Mouse (Mus musculus): ENCODE results near the gene Spo11. TPM values are rescaled to one million over a fixed set of nuclear protein-coding genes. Genes with fewer than 3 reads are reported as not detected.
A peak's percentile ranks its signal among the peaks of the same experiment; 100 is the strongest.

The Spo11 gene
- polyA plus RNA-seq, 1 experiment from 2014 or later, result 0.07 TPM

GRCm38 (mm10) chr2:173011440-173011839 is 33.9 kb downstream of the Spo11 start:
- peaks cover 87% of the 10 kb centered on the region for H3K36me3 ChIP-seq (replicated peaks; ENCODE audit: insufficient read depth, low read length)
- H3K4me2 ChIP-seq (ENCODE audit: low read depth, low read length), result no peak overlapping the region
- no peaks in the 10 kb centered on the region for H3K9me3 ChIP-seq (ENCODE audit: low read length)
- H3K9ac ChIP-seq (replicated peaks), result no peak overlapping the region
- H3K27me3 ChIP-seq (ENCODE audit: insufficient read depth, low read length), result no peaks in the 10 kb centered on the region
- no peak for ATAC-seq
- TF ChIP-seq CTCF (IDR thresholded peaks at IDR 0.05; ENCODE audit: low read depth), result no peak
- TF ChIP-seq EP300 (IDR thresholded peaks at IDR 0.05; ENCODE audit: low read depth), result no peak
- H3K4me1 ChIP-seq (ENCODE audit: insufficient read depth), result no peaks in the 10 kb centered on the region
- WGBS (ENCODE audit: insufficient replicate concordance), result 93% methylated on average over 8 of the region's 8 CpGs
- H3K4me3 ChIP-seq (ENCODE audit: low read depth, low read length), result no peak overlapping the region
- no peak for DNase-seq
- no peak overlapping the region for H3K27ac ChIP-seq (ENCODE audit: low read depth)

- ATAC-seq (no peak), DNase-seq (no peak)
- Histone ChIP-seq H3K27ac (ENCODE audit: low read depth) (no peak overlapping the region), H3K27me3 (ENCODE audit: insufficient read depth, low read length) (no peaks in the 10 kb centered on the region), H3K4me3 (ENCODE audit: low read depth, low read length) (no peak overlapping the region), H3K9ac (replicated peaks) (no peak overlapping the region), H3K4me2 (ENCODE audit: low read depth, low read length) (no peak overlapping the region), H3K9me3 (ENCODE audit: low read length) (no peaks in the 10 kb centered on the region), H3K4me1 (ENCODE audit: insufficient read depth) (peaks cover 26% of the 10 kb centered on the region), H3K36me3 (replicated peaks; ENCODE audit: insufficient read depth, low read length) (peaks cover 53% of the 10 kb centered on the region)
- WGBS (ENCODE audit: insufficient replicate concordance), result 64% methylated on average over 7 of the region's 7 CpGs
- TF ChIP-seq EP300 (IDR thresholded peaks at IDR 0.05; ENCODE audit: low read depth) (no peak), CTCF (IDR thresholded peaks at IDR 0.05; ENCODE audit: low read depth) (no peak)
Observed at GRCm38 (mm10) chr2:173014741-173015287, 37.3 kb downstream of the Spo11 start.

GRCm38 (mm10) chr2:173017940-173018339 is 40.4 kb downstream of the Spo11 start:
- TF ChIP-seq EP300 (IDR thresholded peaks at IDR 0.05; ENCODE audit: low read depth), result no peak
- no peak for TF ChIP-seq CTCF (IDR thresholded peaks at IDR 0.05; ENCODE audit: low read depth)
- H3K9ac ChIP-seq (replicated peaks), result no peak overlapping the region
- DNase-seq (peak; percentile 34), ATAC-seq (peak; percentile 1)
- no peak overlapping the region for H3K27ac ChIP-seq (ENCODE audit: low read depth)
- H3K4me2 ChIP-seq (ENCODE audit: low read depth, low read length), result peak overlapping the region; percentile 43; the same call in 1 of the 2 replicates
- no peaks in the 10 kb centered on the region for H3K27me3 ChIP-seq (ENCODE audit: insufficient read depth, low read length)
- peaks cover 28% of the 10 kb centered on the region for H3K36me3 ChIP-seq (replicated peaks; ENCODE audit: insufficient read depth, low read length)
- H3K4me1 ChIP-seq (ENCODE audit: insufficient read depth), result peaks cover 42% of the 10 kb centered on the region
- H3K4me3 ChIP-seq (ENCODE audit: low read depth, low read length), result no peak overlapping the region
- WGBS (ENCODE audit: insufficient replicate concordance), result 10% methylated on average over 6 of the region's 6 CpGs
- H3K9me3 ChIP-seq (ENCODE audit: low read length), result no peaks in the 10 kb centered on the region

- DNase-seq (peak; percentile 52), ATAC-seq (no peak; the same call in 1 of the 2 replicates)
- no peaks in the 10 kb centered on the region for H3K27me3 ChIP-seq (ENCODE audit: insufficient read depth, low read length)
- H3K4me3 ChIP-seq (ENCODE audit: low read depth, low read length), result no peak overlapping the region
- no peaks in the 10 kb centered on the region for H3K9me3 ChIP-seq (ENCODE audit: low read length)
- no peak overlapping the region for H3K27ac ChIP-seq (ENCODE audit: low read depth)
- peaks cover 30% of the 10 kb centered on the region for H3K36me3 ChIP-seq (replicated peaks; ENCODE audit: insufficient read depth, low read length)
- H3K4me2 ChIP-seq (ENCODE audit: low read depth, low read length), result peak overlapping the region; percentile 43
- peak overlapping the region; percentile 21; the same call in 1 of the 2 replicates for H3K9ac ChIP-seq (replicated peaks)
- whole genome bisulfite sequencing (ENCODE audit: insufficient replicate concordance), result 10% methylated on average over 8 of the region's 8 CpGs
- peaks cover 48% of the 10 kb centered on the region for H3K4me1 ChIP-seq (ENCODE audit: insufficient read depth)
- TF ChIP-seq CTCF (IDR thresholded peaks at IDR 0.05; ENCODE audit: low read depth) (peak; percentile 32), EP300 (IDR thresholded peaks at IDR 0.05; ENCODE audit: low read depth) (no peak)
Observed at GRCm38 (mm10) chr2:173018618-173019017, 41.1 kb downstream of the Spo11 start.

GRCm38 (mm10) chr2:173019322-173019721 is 41.8 kb downstream of the Spo11 start:
- peak overlapping the region; percentile 56 for H3K9ac ChIP-seq (replicated peaks)
- TF ChIP-seq EP300 (IDR thresholded peaks at IDR 0.05; ENCODE audit: low read depth) (no peak), CTCF (IDR thresholded peaks at IDR 0.05; ENCODE audit: low read depth) (no peak)
- DNase-seq, result no peak
- H3K27ac ChIP-seq (ENCODE audit: low read depth), result no peak overlapping the region
- ATAC-seq, result no peak
- H3K4me3 ChIP-seq (ENCODE audit: low read depth, low read length), result peak overlapping the region; percentile 39
- WGBS (ENCODE audit: insufficient replicate concordance), result 18% methylated on average over 9 of the region's 9 CpGs
- H3K4me1 ChIP-seq (ENCODE audit: insufficient read depth), result peaks cover 56% of the 10 kb centered on the region
- H3K4me2 ChIP-seq (ENCODE audit: low read depth, low read length), result peak overlapping the region; percentile 92
- H3K27me3 ChIP-seq (ENCODE audit: insufficient read depth, low read length), result no peaks in the 10 kb centered on the region
- peaks cover 30% of the 10 kb centered on the region for H3K36me3 ChIP-seq (replicated peaks; ENCODE audit: insufficient read depth, low read length)
- no peaks in the 10 kb centered on the region for H3K9me3 ChIP-seq (ENCODE audit: low read length)

GRCm38 (mm10) chr2:173019790-173020189 is 42.3 kb downstream of the Spo11 start:
- under 1% methylated on average over 24 of the region's 29 CpGs for WGBS (ENCODE audit: insufficient replicate concordance)
- peak overlapping the region; percentile 92 for H3K4me2 ChIP-seq (ENCODE audit: low read depth, low read length)
- peak; percentile 75 for ATAC-seq
- H3K9ac ChIP-seq (replicated peaks), result peak overlapping the region; percentile 56
- peak overlapping the region; percentile 39 for H3K4me3 ChIP-seq (ENCODE audit: low read depth, low read length)
- TF ChIP-seq EP300 (IDR thresholded peaks at IDR 0.05; ENCODE audit: low read depth), result peak; percentile 50; the same call in 1 of the 2 replicates
- no peak for TF ChIP-seq CTCF (IDR thresholded peaks at IDR 0.05; ENCODE audit: low read depth)
- no peaks in the 10 kb centered on the region for H3K27me3 ChIP-seq (ENCODE audit: insufficient read depth, low read length)
- peaks cover 33% of the 10 kb centered on the region for H3K36me3 ChIP-seq (replicated peaks; ENCODE audit: insufficient read depth, low read length)
- H3K27ac ChIP-seq (ENCODE audit: low read depth), result no peak overlapping the region
- peaks cover 60% of the 10 kb centered on the region for H3K4me1 ChIP-seq (ENCODE audit: insufficient read depth)
- no peaks in the 10 kb centered on the region for H3K9me3 ChIP-seq (ENCODE audit: low read length)
- DNase-seq, result peak; percentile 96
